Mouse (Mus musculus): Measurements from ENCODE around the gene Slc28a1.
A peak's percentile ranks its signal among the peaks of the same experiment; 100 is the strongest.
"Not testable (repeated sequence)": the region's sequence is repeated elsewhere in the genome, so short reads cannot be mapped to it uniquely, and the experiment has no call there.

Slc28a1 gene

DNA sequence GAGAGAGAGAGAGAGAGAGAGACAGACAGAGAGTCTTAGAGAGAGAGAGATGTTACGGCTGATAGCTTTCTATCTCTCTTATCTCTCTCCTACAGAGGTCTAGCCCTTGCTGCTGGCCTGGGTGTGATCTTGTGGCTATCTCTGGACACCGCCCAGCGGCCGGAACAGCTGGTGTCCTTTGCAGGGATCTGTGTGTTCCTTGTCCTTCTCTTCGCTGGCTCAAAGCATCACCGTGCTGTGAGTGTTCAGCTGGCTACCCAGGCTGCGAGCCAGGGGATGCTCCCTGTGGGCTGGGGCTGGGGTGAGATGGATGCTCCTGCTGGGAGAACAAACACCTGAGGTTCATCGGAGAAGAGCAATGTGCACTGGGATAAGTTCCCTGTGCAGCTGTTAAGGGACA lies 10.2 kb downstream of the Slc28a1 start:
- DNase-seq (ENCODE audit: low read depth, low spot score): no peak

DNA sequence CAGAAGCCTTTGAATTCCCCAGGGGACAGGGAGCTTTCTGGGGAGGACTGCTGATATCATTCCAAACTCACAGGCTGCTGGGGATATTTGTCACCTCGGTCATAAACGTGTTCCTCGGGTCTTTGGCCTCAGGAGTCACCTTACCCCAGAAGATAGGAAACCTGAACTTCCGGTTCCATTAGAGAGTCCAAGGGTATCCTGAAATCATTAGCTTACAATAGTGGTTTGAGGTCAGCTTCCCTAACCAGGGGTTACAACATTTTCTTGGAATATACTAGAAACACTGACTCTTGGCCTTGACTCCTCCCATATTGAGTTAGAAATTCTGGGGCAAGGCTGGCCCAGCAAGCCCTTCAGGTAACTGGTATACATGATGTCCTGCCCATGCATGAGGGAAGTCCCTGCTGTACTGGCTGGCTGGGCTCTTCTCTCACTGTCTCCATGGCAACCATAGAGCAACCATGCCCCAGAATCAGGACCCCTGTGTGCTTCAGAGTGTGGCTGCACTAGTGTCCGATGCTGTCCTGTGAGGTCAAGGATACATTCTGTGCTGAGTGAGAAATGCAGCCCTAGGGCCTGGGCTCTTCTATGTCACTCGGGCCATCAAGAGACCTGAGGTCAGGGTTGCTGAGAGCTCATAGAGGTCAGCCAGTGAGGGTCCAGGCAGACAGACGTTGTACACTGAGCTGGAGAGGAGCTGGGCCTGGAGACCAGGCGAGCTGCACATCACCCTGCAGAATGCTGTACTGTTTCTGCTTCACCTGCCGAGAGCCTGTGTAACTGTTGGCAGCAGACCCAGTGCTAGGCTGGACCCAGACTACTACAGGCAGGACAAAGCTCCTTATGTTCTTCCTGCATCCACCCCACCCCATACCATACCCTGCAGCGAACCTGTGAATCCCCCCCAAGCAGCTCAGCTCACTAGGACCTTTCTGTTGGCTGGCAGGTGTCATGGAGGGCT lies 10.9 kb downstream of the Slc28a1 start:
- DNase-seq (ENCODE audit: low read depth, low spot score): no peak

DNA sequence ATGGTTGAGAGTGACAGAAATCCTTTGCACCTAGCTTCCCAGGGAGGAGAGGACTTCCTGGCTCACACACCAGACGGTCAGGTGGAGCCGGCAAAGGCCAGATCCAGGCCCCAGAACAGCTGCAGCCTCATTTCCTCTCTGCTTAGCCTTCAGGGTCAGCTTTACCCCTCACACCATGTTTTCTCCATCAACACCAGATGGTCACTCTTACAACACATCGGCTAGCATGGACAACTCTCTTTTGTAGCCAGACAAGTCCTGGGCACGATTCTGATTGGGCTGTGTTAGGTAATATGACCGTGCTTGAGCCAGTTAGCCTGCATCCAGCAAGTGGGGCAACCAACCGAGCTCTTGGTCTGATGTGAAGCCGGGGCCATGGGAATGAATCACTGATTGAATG lies 17.3 kb downstream of the Slc28a1 start:
- DNase-seq (ENCODE audit: low read depth, low spot score): no peak

DNA sequence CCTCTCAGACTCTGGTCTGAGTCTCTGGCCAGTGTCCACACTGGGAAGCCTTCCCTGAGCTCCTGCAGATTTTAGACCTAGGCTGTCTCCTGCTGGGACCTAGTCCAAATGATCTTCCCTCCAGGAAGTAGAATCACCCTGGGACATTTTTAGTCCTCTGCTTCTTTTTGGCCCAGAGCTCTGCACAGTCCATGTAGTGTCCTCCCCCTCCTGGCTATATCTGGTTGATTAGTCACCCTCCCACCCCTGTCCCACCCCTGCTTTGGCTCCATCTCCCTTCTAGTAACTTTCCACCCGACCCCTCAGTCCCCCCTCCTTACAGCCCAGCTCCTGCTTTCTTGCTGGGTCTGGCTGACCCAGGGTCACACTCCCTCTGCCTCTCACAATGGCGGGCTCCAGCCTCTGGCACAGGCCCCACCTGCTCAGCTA lies 18.3 kb downstream of the Slc28a1 start:
- no peak for DNase-seq (ENCODE audit: low read depth, low spot score)

DNA sequence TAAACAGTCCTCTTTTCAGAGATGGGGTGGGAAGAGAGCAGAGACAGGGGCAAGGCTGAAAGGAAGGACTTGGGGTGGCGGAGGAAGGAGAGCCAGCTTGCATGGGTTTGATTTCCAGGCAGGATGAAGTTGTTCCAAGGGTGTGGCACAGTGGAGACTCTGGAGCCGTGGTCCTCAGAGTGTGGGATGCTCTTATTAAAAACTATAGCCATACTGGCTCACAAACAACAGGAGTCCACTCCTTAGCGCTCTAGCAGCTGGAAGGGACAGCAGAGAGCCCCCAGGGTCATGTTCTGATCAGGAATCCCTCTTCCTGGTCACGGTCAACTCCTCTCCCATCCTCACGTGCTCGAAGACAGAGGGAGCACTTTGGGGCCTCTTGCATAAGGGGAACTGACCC lies 18.8 kb downstream of the Slc28a1 start:
- no peak for DNase-seq (ENCODE audit: low read depth, low spot score)

DNA sequence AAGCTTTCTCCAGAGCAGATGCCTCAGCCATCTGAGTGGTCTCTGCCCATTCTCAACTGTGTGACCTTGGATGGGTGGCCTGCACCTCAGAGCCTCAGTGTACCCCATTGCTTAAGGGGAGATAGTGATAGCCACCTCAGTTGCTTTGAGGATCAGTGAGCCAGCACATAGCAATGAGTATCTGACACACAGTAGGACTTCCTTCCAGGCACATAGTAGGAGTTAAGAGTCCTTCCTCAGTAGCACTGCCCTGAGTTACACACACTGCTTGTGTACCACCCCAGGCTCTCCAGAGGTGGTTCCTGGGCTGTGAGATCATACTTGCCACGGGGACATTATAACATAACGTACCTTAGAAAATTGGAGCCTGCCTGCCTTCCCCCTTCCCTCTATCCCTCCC lies 19.3 kb downstream of the Slc28a1 start:
- no peak for DNase-seq (ENCODE audit: low read depth, low spot score)

DNA sequence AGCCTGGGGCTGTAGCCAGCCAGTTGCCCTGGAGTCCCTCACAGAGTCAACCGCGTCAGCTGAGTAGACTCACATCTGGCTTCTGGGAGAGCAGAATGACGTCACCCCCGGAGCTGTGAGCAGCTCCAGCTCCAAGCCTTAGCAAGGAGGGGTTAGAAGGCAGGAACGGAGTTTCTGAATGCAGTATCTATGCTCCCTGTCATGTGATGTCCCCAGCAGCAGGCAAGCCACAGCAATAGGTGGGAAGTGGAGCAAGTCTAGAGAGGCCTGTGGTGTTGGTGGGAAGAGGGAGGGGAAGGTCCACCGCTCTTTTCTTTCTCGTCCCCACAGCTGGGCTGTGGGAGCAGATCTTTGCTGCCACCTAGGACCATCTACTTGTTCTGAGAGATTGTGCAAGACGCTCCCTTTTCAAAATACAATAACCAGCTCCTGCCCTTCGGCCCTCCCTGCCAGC lies 20.0 kb downstream of the Slc28a1 start:
- no peak for DNase-seq (ENCODE audit: low read depth, low spot score)

DNA sequence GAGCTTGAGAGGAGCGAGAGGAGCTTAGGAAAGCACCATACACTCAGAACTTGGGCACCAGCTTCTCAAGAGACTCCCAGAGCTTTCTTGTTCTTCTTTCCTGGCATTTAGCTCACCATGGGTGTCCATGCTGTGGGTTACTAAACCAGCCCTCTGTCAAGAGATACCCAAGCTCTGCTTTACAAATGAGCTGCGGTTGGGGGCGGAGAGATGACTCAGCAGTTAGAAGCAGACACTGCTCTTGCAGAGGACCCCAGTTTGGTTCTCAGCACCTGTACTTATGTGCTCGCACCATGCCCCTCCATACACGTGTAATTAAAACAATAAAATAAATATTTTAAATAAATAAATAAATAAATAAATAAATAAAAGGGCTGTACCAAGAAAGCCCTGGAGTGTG lies 22.7 kb downstream of the Slc28a1 start:
- no peak for DNase-seq (ENCODE audit: low read depth, low spot score)

DNA sequence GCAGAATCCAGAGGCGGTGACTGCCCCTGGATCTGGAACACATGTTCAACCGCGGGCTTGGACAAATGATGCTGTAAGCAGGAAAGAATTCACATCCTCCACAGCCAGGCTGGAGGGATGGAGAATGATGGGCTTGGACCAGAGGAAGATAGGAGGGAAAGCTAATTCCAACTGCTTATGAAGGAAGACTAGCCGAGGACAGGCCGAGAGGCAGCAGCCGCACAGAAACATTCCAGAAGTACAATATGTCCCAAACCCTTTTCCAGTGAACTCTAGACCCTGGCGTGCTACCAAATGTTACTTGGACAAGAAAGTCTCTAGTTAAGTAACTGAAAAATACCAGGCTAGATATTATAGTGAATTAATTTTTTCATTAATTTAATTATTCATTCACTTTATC lies 24.5 kb downstream of the Slc28a1 start:
- no peak for DNase-seq (ENCODE audit: low read depth, low spot score)

DNA sequence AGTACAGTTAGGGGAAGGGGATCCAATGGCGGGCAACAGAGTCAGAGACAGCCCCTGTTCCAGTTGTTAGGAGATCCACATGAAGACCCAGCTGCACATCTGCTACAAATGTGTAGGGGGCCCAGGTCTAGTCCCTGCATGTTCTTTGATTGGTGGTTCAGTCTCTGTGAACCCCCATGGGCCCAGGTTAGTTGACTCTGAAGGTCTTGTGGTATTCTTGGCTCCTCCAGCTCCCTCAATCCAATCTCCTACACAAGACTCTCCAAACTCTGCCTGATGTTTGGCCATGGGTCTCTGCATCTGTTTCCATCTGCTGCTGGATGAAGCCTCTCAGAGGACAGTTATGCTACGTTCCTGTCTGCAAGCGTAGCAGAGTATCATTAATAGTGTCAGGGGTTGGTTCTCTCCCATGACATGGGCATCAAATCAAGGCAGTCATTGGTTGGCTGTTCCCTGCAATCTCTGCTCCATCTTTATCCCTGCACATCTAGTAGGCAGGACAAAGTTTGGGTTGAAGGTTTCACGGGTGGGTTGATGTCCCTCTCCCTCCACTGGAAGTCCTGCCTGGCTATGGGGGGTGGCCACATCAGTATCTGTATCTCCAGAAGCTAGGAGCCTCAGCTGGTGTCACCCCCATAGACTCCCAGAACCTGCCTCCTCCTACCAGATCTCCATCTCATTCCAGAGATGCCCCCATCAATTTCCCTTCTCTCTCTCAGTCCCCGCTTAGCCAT lies 25.2 kb downstream of the Slc28a1 start:
- DNase-seq (ENCODE audit: low read depth, low spot score): no peak

DNA sequence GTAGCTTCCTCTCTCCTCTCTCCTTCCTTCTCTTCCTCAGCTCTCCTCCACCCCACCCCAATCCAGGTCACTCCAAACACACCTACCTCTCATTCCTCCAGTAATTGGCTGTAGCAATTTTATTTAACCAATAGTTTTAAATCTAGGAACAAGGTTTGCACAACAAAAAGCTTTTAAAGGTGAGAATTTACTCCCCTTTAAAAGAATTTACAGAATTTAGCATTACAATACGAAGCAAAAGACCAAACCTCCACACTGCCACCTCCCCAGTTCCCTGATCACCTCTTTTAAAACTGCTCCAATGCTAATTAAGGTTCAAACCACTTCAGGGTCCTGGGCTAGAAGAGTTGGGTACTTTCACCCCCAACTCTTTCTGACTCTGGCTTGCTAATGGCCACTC lies 26.9 kb downstream of the Slc28a1 start:
- DNase-seq (ENCODE audit: low read depth, low spot score): no peak

DNA sequence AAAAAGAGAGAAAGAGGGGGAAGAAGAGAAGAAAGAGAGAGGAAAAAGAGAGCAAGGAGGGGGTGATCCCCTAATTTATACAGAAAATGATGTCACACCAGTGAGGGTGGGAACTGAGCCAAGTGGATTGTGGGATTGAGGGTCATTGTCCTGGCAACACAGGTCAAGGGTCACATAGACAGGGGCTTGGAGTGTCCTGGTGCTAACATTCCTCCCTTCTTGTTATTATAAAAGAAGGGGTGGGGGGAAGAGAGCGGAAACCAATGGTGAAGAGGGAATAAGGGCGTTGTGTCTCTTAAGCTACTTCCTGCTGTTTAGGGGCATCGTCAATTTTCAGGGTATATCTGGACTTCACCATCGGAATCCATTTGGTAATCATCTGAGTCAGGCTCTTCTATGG lies 28.5 kb downstream of the Slc28a1 start:
- DNase-seq (ENCODE audit: low read depth, low spot score): not testable (repeated sequence)

DNA sequence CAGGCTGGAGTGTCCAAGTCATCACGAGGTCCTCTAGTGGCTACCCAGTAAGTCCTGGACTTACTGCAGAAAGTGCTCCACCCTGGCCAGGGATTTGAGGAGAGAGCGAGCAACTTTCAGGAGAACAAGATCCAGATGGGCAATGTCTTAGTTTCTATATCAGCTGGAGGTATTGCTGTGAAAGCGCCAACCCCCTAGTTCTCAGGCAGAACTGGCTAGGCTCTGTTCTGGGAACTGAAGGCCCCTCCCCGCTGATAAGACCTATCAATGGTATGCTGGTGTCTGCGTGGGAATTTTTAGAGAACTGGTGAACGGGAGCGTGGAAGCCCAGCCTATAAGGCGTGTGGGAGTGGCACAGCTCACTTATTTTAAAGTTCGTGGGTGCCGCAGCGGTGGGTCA lies 35.2 kb downstream of the Slc28a1 start:
- DNase-seq (ENCODE audit: low read depth, low spot score): no peak

DNA sequence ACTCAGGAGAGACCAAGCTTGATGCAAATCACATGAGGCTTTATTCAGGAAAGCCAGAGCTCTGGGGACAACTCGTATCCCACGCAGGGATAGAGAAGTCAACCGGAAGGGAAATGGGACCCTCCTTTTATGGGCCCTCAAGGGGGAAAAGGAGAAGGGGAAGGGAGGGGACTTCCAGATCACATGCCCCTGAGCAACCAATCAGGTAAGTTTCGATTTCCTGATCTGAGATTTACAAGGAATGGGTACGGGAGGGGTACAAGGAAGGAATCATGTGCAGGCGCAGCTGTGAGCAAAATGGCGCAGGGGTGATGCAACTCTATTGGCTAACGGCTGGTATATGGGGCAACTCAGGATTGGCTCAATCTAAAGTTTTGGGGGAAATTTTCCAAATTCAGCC lies 36.6 kb downstream of the Slc28a1 start:
- DNase-seq (ENCODE audit: low read depth, low spot score): no peak

DNA sequence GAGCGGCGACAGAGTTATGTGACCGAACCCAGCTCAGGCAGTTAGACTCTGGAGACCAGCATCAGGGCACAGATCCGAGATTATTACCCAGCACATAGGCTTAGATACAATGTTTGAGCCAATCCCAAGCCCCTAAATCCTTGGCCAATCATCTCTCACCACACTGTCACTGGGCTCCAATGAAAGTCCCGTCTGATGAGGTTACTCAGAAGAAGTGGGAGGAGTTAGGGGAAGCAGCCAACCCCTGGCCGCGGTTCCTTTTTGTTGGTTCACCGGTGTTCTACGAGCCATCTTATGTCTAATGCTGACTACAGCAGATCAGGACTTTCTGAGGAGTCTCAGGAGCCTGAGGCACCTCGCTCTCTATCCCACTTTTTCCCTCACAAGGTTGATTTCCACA lies 37.7 kb downstream of the Slc28a1 start:
- no peak for DNase-seq (ENCODE audit: low read depth, low spot score)

DNA sequence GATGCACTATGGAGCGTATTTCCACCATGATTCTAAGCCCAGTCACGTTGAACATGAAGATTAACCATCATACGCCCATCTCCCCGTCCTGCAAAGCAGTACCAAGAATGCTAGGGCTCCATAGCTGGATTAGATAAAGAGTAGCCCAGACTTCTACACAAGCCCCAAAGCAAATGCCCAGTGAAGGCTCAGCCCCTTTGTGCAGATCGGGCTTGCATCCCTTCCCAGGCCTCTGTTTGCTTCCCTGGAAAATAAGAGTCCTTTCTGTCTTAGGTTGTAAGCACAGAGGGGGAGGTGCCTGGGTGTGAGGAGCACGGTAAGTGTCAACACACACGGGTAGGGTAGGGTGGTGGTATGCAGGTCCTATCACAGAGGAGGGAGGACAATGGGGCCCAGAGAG lies 38.2 kb downstream of the Slc28a1 start:
- no peak for DNase-seq (ENCODE audit: low read depth, low spot score)

DNA sequence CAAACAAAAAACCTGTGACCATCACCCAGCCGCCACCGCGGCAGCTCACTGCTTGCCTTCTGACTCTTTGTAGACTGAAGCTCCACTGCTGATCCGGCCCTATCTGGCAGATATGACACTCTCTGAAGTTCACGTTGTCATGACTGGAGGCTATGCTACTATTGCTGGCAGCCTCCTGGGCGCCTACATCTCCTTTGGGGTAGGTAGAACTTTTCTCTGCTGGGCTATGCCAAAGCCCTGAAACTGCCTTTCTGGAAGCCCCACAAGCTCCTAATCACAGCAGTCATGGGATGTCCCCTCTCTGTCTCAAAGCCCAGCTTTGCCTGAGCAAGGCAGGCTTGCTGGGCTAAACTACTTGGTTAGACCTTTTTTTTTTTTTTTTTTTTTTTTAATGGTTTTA lies 38.7 kb downstream of the Slc28a1 start:
- no peak for DNase-seq (ENCODE audit: low read depth, low spot score)

DNA sequence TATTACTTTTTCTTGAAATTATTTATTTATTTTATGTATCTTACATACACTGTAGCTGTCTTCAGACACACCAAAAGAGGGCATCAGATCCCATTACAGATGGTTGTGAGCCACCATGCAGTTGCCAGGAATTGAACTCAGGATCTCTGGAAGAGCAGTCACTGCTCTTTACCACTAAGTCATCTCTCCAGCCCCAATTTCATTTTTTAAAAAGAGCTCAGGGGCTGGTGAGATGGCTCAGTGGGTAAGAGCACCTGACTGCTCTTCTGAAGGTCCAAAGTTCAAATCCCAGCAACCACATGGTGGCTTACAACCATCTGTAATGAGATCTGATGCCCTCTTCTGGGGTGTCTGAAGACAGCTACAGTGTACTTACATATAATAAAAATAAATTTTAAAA lies 39.6 kb downstream of the Slc28a1 start:
- DNase-seq (ENCODE audit: low read depth, low spot score): not testable (repeated sequence)

DNA sequence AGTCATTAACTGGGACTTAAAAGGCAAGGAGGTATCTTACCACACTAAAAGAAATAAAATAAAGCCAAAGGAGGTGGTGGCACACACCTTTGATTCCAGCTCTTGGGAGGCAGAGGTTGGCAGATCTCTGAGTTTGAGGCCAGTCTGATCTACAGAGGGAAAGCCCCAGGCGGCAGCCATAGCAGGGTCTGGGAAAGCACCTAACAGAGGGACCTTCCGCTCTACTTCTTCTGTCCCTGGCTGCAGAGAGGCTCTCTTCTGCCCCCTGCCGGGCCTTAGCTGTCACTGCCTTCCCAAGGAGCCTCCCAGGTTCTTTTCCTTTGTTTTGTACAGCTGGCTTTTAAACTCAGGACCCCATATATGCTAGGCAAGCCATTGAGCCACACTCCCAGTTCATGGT lies 40.4 kb downstream of the Slc28a1 start:
- peak; percentile 89 for DNase-seq (ENCODE audit: low read depth, low spot score)

DNA sequence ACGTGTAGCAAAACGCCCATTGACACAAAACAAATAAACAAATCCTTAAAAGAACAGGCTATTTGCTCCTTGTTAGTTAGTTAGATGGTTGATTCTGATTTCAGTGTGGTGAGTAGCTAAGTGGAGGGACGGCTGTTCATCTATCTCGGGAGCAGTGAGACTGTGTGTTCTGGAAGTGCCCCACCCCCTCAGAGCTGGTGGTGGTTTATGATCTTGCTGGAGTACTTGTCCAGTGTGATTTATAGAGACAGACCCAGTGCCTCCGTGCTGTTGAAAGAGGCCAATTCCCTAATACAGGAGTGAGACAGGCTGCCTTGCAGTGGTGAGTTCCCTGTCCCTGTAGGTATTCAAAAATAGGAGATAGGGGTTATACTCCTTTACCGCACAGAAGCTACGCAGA lies 44.3 kb downstream of the Slc28a1 start:
- DNase-seq (ENCODE audit: low read depth, low spot score): no peak

DNA sequence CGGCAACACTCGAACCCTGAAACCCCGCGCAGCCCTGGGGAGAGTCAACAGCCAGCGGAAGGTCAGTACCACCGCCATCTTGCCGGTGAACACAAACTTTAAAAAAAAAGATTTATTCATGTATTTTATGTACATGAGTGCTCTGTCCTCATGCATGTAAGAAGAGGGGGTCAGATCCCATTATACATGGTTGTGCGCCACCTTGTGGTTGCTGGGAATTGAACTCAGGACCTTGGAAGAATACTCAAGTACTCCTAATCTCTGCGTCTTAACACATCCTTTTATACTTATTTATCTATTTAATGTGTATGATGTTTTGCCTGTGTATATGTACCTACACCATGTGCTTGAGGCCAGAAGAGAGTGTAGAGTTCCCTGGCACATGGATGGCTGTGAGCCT lies 47.1 kb downstream of the Slc28a1 start:
- peak; percentile 58 for DNase-seq (ENCODE audit: low read depth, low spot score)

DNA sequence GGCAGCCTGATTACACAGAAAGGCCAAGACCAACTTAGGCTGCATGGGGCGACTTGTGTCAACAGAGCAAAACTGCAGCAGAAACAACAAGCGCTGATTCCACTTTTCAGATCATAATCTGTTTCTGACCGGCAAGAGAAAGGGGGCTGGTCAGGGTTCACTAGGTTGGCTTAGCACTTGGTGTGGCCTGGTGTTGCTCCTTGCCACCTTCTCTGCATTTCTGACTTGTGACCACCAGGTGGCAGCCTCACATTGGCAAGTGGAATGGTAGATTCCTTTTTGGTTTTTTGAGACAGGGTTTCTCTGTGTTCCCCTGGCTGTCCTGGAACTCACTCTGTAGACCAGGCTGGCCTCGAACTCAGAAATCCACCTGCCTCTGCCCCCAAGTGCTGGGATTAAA lies 47.7 kb downstream of the Slc28a1 start:
- peak; percentile 74 for DNase-seq (ENCODE audit: low read depth, low spot score)

DNA sequence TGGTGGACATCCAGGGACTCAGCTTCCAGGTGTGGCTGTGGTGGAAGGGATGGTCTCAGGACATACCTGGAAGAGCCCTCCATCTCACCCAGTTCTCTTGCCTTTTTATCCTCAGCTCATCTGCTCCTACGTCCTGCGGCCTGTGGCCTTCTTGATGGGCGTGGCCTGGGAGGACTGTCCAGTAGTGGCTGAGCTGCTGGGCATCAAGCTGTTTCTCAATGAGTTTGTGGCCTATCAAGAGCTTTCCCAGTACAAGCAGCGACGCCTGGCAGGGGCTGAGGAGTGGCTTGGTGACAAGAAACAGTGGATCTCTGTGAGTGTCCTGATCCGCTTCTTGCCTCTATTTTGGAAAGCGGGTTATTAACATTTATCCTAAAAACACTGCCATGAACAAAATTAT lies 49.8 kb downstream of the Slc28a1 start:
- DNase-seq (ENCODE audit: low read depth, low spot score): no peak
